12 mouse cellular contexts compared by ENCODE assay signal in genomic region chr5:144871775-144872174, GRCm38 (mm10).
DNase-seq lines count a peak whose midpoint lies in the region; ATAC-seq and TF ChIP-seq lines count a peak whose summit lies in the region.
"Had no signal": no experiment of that assay in that cellular context is flagged by ENCODE, and none has a peak within 500 bp of the region (broad histone marks: within the 10 kb centered on the region; RNA-seq: fewer than 3 reads in every experiment).

No protein-coding gene starts in this region.

- H3K4me2 ChIP-seq in intestine, postnatal 0 days (replicated peaks; ENCODE audit: low read depth): no peak overlapping the region
- H3K4me2 ChIP-seq in intestine, embryonic 16.5 days (ENCODE audit: low read depth, low read length): no peak overlapping the region

- no peaks in the 10 kb centered on the region for H3K27me3 ChIP-seq in intestine, postnatal 0 days (replicated peaks; ENCODE audit: control insufficient read depth, insufficient read depth, low read length)
- H3K27me3 ChIP-seq in intestine, embryonic 16.5 days (replicated peaks; ENCODE audit: control insufficient read depth, insufficient read depth, low read length): no peaks in the 10 kb centered on the region

- peaks cover under 1% of the 10 kb centered on the region; the same call in 1 of the 2 replicates for H3K36me3 ChIP-seq in intestine, postnatal 0 days (ENCODE audit: control insufficient read depth, insufficient read depth)
- H3K36me3 ChIP-seq in intestine, embryonic 16.5 days (ENCODE audit: control insufficient read depth, insufficient read depth, low read length): no peaks in the 10 kb centered on the region

- H3K9me3 ChIP-seq in intestine, postnatal 0 days (ENCODE audit: control insufficient read depth): no peaks in the 10 kb centered on the region
- H3K9me3 ChIP-seq in intestine, embryonic 16.5 days (ENCODE audit: control insufficient read depth, low read length): no peaks in the 10 kb centered on the region
- H3K9me3 ChIP-seq: midbrain, embryonic 10.5 days had no signal

- no peak overlapping the region for H3K4me3 ChIP-seq in intestine, postnatal 0 days (ENCODE audit: low read depth, low read length)
- no peak overlapping the region for H3K4me3 ChIP-seq in intestine, embryonic 16.5 days (ENCODE audit: low read length)
- H3K4me3 ChIP-seq: midbrain, embryonic 10.5 days had no signal

- TF ChIP-seq CTCF in intestine, postnatal 0 days (IDR thresholded peaks at IDR 0.05; ENCODE audit: low read depth): peak; percentile 54

- no peak overlapping the region for H3K27ac ChIP-seq in intestine, postnatal 0 days (ENCODE audit: low read depth, low read length)
- H3K27ac ChIP-seq in intestine, embryonic 16.5 days (ENCODE audit: low read length): no peak overlapping the region

- H3K9ac ChIP-seq in intestine, postnatal 0 days (ENCODE audit: low read depth, low read length): no peak overlapping the region
- no peak overlapping the region for H3K9ac ChIP-seq in intestine, embryonic 16.5 days (ENCODE audit: low read depth, low read length)

- no peak for ATAC-seq in CD4-positive, CD25-positive, alpha-beta regulatory T cell, adult 4 months
- no peak for ATAC-seq in intestine, postnatal 0 days
- no peak for ATAC-seq in intestine, embryonic 16.5 days
- ATAC-seq: activated CD4-positive, CD25-positive, alpha-beta regulatory T cell, adult 4 months had no signal

- WGBS in intestine, postnatal 0 days: 90% methylated on average over 1 of the region's 1 CpGs
- 92% methylated on average over 1 of the region's 1 CpGs for WGBS in intestine, embryonic 16.5 days

- H3K4me1 ChIP-seq in intestine, postnatal 0 days (replicated peaks; ENCODE audit: control insufficient read depth, insufficient read depth, low read length): no peaks in the 10 kb centered on the region
- no peaks in the 10 kb centered on the region for H3K4me1 ChIP-seq in intestine, embryonic 16.5 days (ENCODE audit: control insufficient read depth, insufficient read depth, low read length)

- peak; percentile 31 for DNase-seq in CD4-positive, CD25-positive, alpha-beta regulatory T cell, adult 2 months (ENCODE audit: low read depth, low spot score)
- DNase-seq in thymus, postnatal 25 days: peak; percentile 10
- DNase-seq in thymus, postnatal 0 days (ENCODE audit: low spot score): no peak
- DNase-seq in layer of hippocampus, adult 11-12 months (ENCODE audit: low spot score): no peak
- no peak for DNase-seq in left cerebral cortex, postnatal 36 days (ENCODE audit: low spot score in 2 of 2)
- DNase-seq: cerebellum, adult 11 months; gastrocnemius, postnatal 36 days had no signal

- intact Hi-C loops in left cerebral cortex, postnatal 36 days (cut with DNase I): loop anchor here (10.0 kb wide), 1 partner anchor 193 kb away; no protein-coding TSS in a partner anchor

Comparison
In these comparisons a context has a peak if more than half of its experiments do, and no peak if none do; other contexts are left out.
1. DNase-seq: peak in CD4-positive, CD25-positive, alpha-beta regulatory T cell, adult 2 months (single experiment) and thymus, postnatal 25 days (single experiment); none in thymus, postnatal 0 days (single experiment), layer of hippocampus, adult 11-12 months (single experiment) and left cerebral cortex, postnatal 36 days (0 of 2).